Mouse (Mus musculus): Measurements from ENCODE around the gene Slc7a6os.

GRCm38 (mm10) chr8:106250186-106250585 lies 39.5 kb upstream of the Slc7a6os start:
- TF ChIP-seq CTCF (IDR thresholded peaks at IDR 0.05; ENCODE audit: low read depth, low read length) (no peak), POLR2A (IDR thresholded peaks at IDR 0.05; ENCODE audit: insufficient read depth, low read length) (no peak)
